Mouse (Mus musculus): ENCODE measurements around the gene Nox4. TPM values are rescaled to one million over a fixed set of nuclear protein-coding genes. Genes with fewer than 3 reads are reported as not detected.

Nox4 gene
- polyA plus RNA-seq, 1 experiment from 2014 or later: 10.4 TPM

GRCm38 (mm10) chr7:87246940-87247339, 1.0 kb downstream of the Nox4 start:
- no peaks in the 10 kb centered on the region for H3K36me3 ChIP-seq (ENCODE audit: control insufficient read depth, insufficient read depth, low read length)
- peak overlapping the region; percentile 84 for H3K27ac ChIP-seq (ENCODE audit: low read length)
- H3K4me3 ChIP-seq (ENCODE audit: low read length): peak overlapping the region; percentile 71
- peak overlapping the region; percentile 86 for H3K9ac ChIP-seq (ENCODE audit: low read length)
- no peaks in the 10 kb centered on the region for H3K9me3 ChIP-seq (ENCODE audit: control insufficient read depth, low read length)
- peaks cover 6% of the 10 kb centered on the region; the same call in 1 of the 2 replicates for H3K4me1 ChIP-seq (replicated peaks; ENCODE audit: control insufficient read depth, insufficient read depth, low read length)
- no peak for ATAC-seq (ENCODE audit: low read depth)
- peak overlapping the region; percentile 66 for H3K4me2 ChIP-seq (ENCODE audit: low read depth, low read length)
- no peaks in the 10 kb centered on the region for H3K27me3 ChIP-seq (ENCODE audit: control insufficient read depth, insufficient read depth, low read depth, low read length)
- WGBS: 39% methylated on average over 1 of the region's 1 CpGs

GRCm38 (mm10) chr7:87247926-87248325, 2.0 kb downstream of the Nox4 start:
- H3K27ac ChIP-seq (ENCODE audit: low read length): no peak overlapping the region
- 0 out of 2 replicates have a peak, but pooled peaks have one; percentile 36 for ATAC-seq (ENCODE audit: low read depth)
- peak overlapping the region; percentile 21; the same call in 1 of the 2 replicates for H3K4me3 ChIP-seq (ENCODE audit: low read length)
- peak overlapping the region; percentile 66; the same call in 1 of the 2 replicates for H3K4me2 ChIP-seq (ENCODE audit: low read depth, low read length)
- no peaks in the 10 kb centered on the region for H3K9me3 ChIP-seq (ENCODE audit: control insufficient read depth, low read length)
- H3K9ac ChIP-seq (ENCODE audit: low read length): no peak overlapping the region
- no peaks in the 10 kb centered on the region for H3K27me3 ChIP-seq (ENCODE audit: control insufficient read depth, insufficient read depth, low read depth, low read length)
- no peaks in the 10 kb centered on the region for H3K36me3 ChIP-seq (ENCODE audit: control insufficient read depth, insufficient read depth, low read length)
- peaks cover 6% of the 10 kb centered on the region; the same call in 1 of the 2 replicates for H3K4me1 ChIP-seq (replicated peaks; ENCODE audit: control insufficient read depth, insufficient read depth, low read length)
- WGBS: 13% methylated on average over 1 of the region's 1 CpGs

GRCm38 (mm10) chr7:87252071-87252470, 6.2 kb downstream of the Nox4 start:
- Histone ChIP-seq H3K9ac (ENCODE audit: low read length) (no peak overlapping the region), H3K4me1 (replicated peaks; ENCODE audit: control insufficient read depth, insufficient read depth, low read length) (peaks cover 5% of the 10 kb centered on the region; the same call in 1 of the 2 replicates), H3K4me2 (ENCODE audit: low read depth, low read length) (no peak overlapping the region), H3K27me3 (ENCODE audit: control insufficient read depth, insufficient read depth, low read depth, low read length) (no peaks in the 10 kb centered on the region), H3K36me3 (ENCODE audit: control insufficient read depth, insufficient read depth, low read length) (no peaks in the 10 kb centered on the region), H3K9me3 (ENCODE audit: control insufficient read depth, low read length) (no peaks in the 10 kb centered on the region), H3K27ac (ENCODE audit: low read length) (no peak overlapping the region), H3K4me3 (ENCODE audit: low read length) (no peak overlapping the region)
- 78% methylated on average over 4 of the region's 4 CpGs for WGBS
- no peak for ATAC-seq (ENCODE audit: low read depth)

- no peak overlapping the region for H3K4me2 ChIP-seq (ENCODE audit: low read depth, low read length)
- 0 out of 2 replicates have a peak, but pooled peaks cover 4% of the 10 kb centered on the region for H3K4me1 ChIP-seq (replicated peaks; ENCODE audit: control insufficient read depth, insufficient read depth, low read length)
- peak; percentile 56; the same call in 1 of the 2 replicates for ATAC-seq (ENCODE audit: low read depth)
- 0% methylated on average over 1 of the region's 1 CpGs for WGBS
- H3K4me3 ChIP-seq (ENCODE audit: low read length): no peak overlapping the region
- H3K27ac ChIP-seq (ENCODE audit: low read length): no peak overlapping the region
- H3K9me3 ChIP-seq (ENCODE audit: control insufficient read depth, low read length): no peaks in the 10 kb centered on the region
- no peaks in the 10 kb centered on the region for H3K27me3 ChIP-seq (ENCODE audit: control insufficient read depth, insufficient read depth, low read depth, low read length)
- H3K36me3 ChIP-seq (ENCODE audit: control insufficient read depth, insufficient read depth, low read length): no peaks in the 10 kb centered on the region
- H3K9ac ChIP-seq (ENCODE audit: low read length): no peak overlapping the region
These were observed 31.3 kb downstream of the Nox4 start for GRCm38 (mm10) chr7:87277225-87277624.

GRCm38 (mm10) chr7:87303726-87304315, 57.9 kb downstream of the Nox4 start:
- no peak for ATAC-seq (ENCODE audit: low read depth)
- Histone ChIP-seq H3K27ac (ENCODE audit: low read length) (no peak overlapping the region), H3K4me3 (ENCODE audit: low read length) (no peak overlapping the region), H3K9ac (ENCODE audit: low read length) (no peak overlapping the region), H3K27me3 (ENCODE audit: control insufficient read depth, insufficient read depth, low read depth, low read length) (no peaks in the 10 kb centered on the region), H3K4me1 (replicated peaks; ENCODE audit: control insufficient read depth, insufficient read depth, low read length) (no peaks in the 10 kb centered on the region), H3K9me3 (ENCODE audit: control insufficient read depth, low read length) (no peaks in the 10 kb centered on the region), H3K4me2 (ENCODE audit: low read depth, low read length) (no peak overlapping the region), H3K36me3 (ENCODE audit: control insufficient read depth, insufficient read depth, low read length) (no peaks in the 10 kb centered on the region)
- 85% methylated on average over 1 of the region's 1 CpGs for WGBS

- Histone ChIP-seq H3K27ac (ENCODE audit: low read length) (no peak overlapping the region), H3K4me3 (ENCODE audit: low read length) (no peak overlapping the region)
These were observed 75.7 kb downstream of the Nox4 start for GRCm38 (mm10) chr7:87321571-87321970.

GRCm38 (mm10) chr7:87322085-87322484, 76.2 kb downstream of the Nox4 start:
- ATAC-seq (ENCODE audit: low read depth): peak; percentile 64
- no peak overlapping the region for H3K27ac ChIP-seq (ENCODE audit: low read length)
- 61% methylated on average over 1 of the region's 1 CpGs for WGBS

More at GRCm38 (mm10) chr7:87321571-87321970, 75.7 kb downstream of the Nox4 start:
- Histone ChIP-seq H3K9ac (ENCODE audit: low read length) (no peak overlapping the region), H3K27me3 (ENCODE audit: control insufficient read depth, insufficient read depth, low read depth, low read length) (no peaks in the 10 kb centered on the region), H3K9me3 (ENCODE audit: control insufficient read depth, low read length) (no peaks in the 10 kb centered on the region), H3K4me1 (replicated peaks; ENCODE audit: control insufficient read depth, insufficient read depth, low read length) (0 out of 2 replicates have a peak, but pooled peaks cover 3% of the 10 kb centered on the region), H3K4me2 (ENCODE audit: low read depth, low read length) (no peak overlapping the region), H3K36me3 (ENCODE audit: control insufficient read depth, insufficient read depth, low read length) (no peaks in the 10 kb centered on the region)
- WGBS: 84% methylated on average over 3 of the region's 3 CpGs
- no peak for ATAC-seq (ENCODE audit: low read depth)

GRCm38 (mm10) chr7:87330782-87331558, 85.1 kb downstream of the Nox4 start:
- no peak overlapping the region for H3K9ac ChIP-seq (ENCODE audit: low read length)
- no peaks in the 10 kb centered on the region for H3K27me3 ChIP-seq (ENCODE audit: control insufficient read depth, insufficient read depth, low read depth, low read length)
- no peak for ATAC-seq (ENCODE audit: low read depth)
- WGBS: 81% methylated on average over 5 of the region's 5 CpGs
- no peak overlapping the region for H3K27ac ChIP-seq (ENCODE audit: low read length)
- H3K4me3 ChIP-seq (ENCODE audit: low read length): no peak overlapping the region
- no peaks in the 10 kb centered on the region for H3K4me1 ChIP-seq (replicated peaks; ENCODE audit: control insufficient read depth, insufficient read depth, low read length)
- H3K36me3 ChIP-seq (ENCODE audit: control insufficient read depth, insufficient read depth, low read length): no peaks in the 10 kb centered on the region
- no peaks in the 10 kb centered on the region for H3K9me3 ChIP-seq (ENCODE audit: control insufficient read depth, low read length)
- H3K4me2 ChIP-seq (ENCODE audit: low read depth, low read length): no peak overlapping the region

More at GRCm38 (mm10) chr7:87322085-87322484, 76.2 kb downstream of the Nox4 start:
- Histone ChIP-seq H3K9me3 (ENCODE audit: control insufficient read depth, low read length) (no peaks in the 10 kb centered on the region), H3K4me2 (ENCODE audit: low read depth, low read length) (no peak overlapping the region), H3K9ac (ENCODE audit: low read length) (no peak overlapping the region), H3K27me3 (ENCODE audit: control insufficient read depth, insufficient read depth, low read depth, low read length) (no peaks in the 10 kb centered on the region), H3K4me3 (ENCODE audit: low read length) (no peak overlapping the region), H3K36me3 (ENCODE audit: control insufficient read depth, insufficient read depth, low read length) (no peaks in the 10 kb centered on the region), H3K4me1 (replicated peaks; ENCODE audit: control insufficient read depth, insufficient read depth, low read length) (0 out of 2 replicates have a peak, but pooled peaks cover 3% of the 10 kb centered on the region)

GRCm38 (mm10) chr7:87345598-87345997, 99.7 kb downstream of the Nox4 start:
- Histone ChIP-seq H3K36me3 (ENCODE audit: control insufficient read depth, insufficient read depth, low read length) (no peaks in the 10 kb centered on the region), H3K4me1 (replicated peaks; ENCODE audit: control insufficient read depth, insufficient read depth, low read length) (no peaks in the 10 kb centered on the region), H3K27ac (ENCODE audit: low read length) (no peak overlapping the region), H3K9me3 (ENCODE audit: control insufficient read depth, low read length) (no peaks in the 10 kb centered on the region), H3K27me3 (ENCODE audit: control insufficient read depth, insufficient read depth, low read depth, low read length) (no peaks in the 10 kb centered on the region), H3K4me2 (ENCODE audit: low read depth, low read length) (no peak overlapping the region), H3K9ac (ENCODE audit: low read length) (no peak overlapping the region), H3K4me3 (ENCODE audit: low read length) (no peak overlapping the region)
- WGBS: 65% methylated on average over 3 of the region's 3 CpGs
- no peak for ATAC-seq (ENCODE audit: low read depth)
